Mouse (Mus musculus) testis, adult 2 months (tissue): Measurements from ENCODE around the gene Nr2f2.

Experiments used
- CTCF ChIP-seq: fragments of 200-500 bp; IDR thresholded peaks from 2 replicates; pipeline ENCODE4 v1.5.1; 2012; ENCODE audit warnings: low read depth, mild to moderate bottlenecking, inconsistent platforms, low read length, moderate library complexity; ENCODE audit not compliant: control insufficient read depth, insufficient read depth, insufficient replicate concordance
- POLR2A ChIP-seq: fragments of 200-500 bp; IDR thresholded peaks from 2 replicates; pipeline ENCODE4 v1.6.1; 2012; ENCODE audit warnings: low read depth, mild to moderate bottlenecking, inconsistent platforms, low read length, moderate library complexity; ENCODE audit not compliant: control insufficient read depth

DNA sequence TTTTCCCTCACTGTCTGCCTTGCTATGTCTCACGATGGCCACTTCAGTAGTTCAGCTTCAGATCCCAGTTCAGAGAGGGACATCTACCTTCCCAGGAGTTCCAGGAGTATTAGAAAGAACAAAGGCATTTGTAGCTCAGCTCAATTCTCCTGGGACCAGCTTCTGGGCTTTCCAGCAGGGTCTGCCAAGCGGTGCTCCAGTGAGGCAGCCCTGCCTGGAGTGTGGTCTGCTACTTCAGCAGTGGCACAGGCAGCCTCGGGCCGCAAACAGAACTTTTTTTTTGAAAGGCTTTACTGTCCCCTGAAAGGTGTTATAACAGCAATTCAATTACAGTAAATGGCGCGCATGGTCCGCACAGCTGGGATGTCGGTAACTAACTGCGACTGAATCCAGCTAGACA, 42.5 kb downstream of the Nr2f2 start:
- TF ChIP-seq CTCF (no peak), POLR2A (no peak)
